Mouse (Mus musculus): Measurements from ENCODE around the gene Nfatc4.

Gene Nfatc4

DNA sequence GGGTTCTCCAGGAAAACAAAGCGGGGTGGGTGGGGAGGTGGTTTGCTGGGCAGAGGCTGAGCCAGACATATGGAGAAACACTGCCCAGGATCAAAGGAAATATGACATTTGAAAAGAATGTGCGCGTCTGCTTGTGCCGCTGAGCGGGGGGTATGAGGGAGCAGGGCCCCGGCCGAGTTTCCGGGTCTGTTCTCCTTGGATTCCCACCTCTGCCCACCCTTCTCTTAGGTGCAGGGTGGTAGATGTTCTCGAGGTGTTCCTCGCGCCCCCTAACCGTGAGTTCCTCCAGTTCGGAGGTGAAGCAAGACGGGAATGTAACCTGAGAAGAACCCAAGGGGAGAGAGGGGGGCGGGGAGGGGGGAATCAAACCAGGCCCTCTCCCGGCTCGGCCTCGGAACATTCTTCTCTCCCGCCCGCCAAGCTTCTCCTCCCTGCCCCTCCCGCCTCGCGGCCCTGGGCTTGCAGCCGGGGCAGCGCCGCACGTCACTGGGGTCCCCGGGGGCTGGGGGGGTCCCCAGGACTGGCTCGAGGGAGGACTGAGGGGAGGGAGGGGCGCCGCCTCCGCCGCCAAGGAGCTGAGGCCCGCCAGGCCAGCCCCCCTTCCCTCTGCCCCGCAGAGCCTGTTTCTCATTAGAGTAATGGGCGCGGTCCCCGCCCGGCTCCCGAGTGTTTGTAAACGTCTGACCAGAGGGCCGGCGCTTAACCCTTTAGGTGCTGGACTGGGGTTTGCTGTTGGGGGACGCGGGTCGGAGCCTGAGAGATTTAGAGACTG lies at the start of gene Nfatc4:
Gene Nfatc4 (plus strand): TSS at position 154 of the 772 bp plus-strand sequence.
- DNase-seq, result peak; percentile 93

- no peak for DNase-seq
These were observed 46.2 kb upstream of the Nfatc4 start for GRCm38 (mm10) chr14:55776711-55777110.

GRCm38 (mm10) chr14:55777176-55777575 lies 45.8 kb upstream of the Nfatc4 start:
- DNase-seq, result no peak

DNA sequence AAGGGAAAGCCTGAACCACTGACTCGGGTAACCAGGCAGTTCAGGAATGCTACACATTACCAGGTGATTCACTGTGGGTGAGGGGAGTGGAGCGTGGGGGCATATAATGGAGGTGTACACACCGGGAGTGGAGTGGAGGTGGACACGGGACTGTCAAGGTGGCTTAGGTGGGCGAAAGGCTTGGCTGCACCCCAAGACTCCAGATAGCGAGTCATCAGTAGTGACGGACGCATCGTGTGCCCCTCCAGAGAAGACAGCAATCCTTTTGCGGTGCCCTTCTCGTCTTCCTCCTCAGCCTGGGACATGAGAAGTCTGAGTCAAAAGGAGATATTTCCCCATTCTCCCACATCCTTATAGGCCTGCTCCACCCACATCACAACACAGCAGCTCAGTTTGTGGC lies 45.1 kb upstream of the Nfatc4 start:
- no peak for DNase-seq

DNA sequence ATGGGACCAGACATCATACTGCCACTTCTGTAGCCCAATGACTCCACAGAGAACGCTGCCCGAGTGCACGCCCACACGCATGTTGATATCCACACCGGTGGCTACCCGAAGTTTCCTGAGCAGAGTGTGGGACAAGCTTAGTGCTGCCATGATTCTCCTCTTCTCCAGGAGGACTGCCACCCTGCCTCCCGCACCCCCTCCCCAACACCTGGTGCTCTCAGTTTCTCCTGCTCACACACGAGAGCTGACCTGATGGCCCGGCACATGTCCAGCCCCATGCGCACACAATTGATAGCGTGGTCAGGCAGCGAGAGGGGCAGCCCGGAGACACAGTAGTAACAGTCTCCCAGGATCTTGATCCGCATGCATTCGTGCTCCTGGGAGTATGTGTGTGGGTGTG lies 44.3 kb upstream of the Nfatc4 start:
- no peak for DNase-seq

GRCm38 (mm10) chr14:55779656-55780055 lies 43.3 kb upstream of the Nfatc4 start:
- no peak for DNase-seq

- no peak for DNase-seq
These were observed 42.2 kb upstream of the Nfatc4 start for GRCm38 (mm10) chr14:55780736-55781135.

DNA sequence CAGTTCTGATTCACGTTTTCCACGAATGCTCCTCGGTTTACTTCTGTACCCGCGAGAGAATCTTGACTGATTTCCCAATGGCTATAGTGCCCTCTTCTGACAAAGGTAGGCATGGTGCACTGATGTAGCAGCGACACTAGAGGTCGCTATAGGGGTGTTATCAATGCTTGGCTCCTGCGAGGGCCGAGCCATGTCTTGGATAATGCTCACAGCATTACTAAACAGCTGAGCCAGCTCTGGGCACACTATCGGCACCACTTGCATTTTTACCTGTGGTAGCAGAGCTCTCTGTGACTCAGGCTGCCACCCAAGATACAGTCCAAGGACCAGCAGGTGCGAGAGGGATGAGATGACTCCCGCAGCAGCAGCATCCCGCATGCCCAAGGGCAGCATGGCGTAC lies 41.6 kb upstream of the Nfatc4 start:
- peak; percentile 84 for DNase-seq

GRCm38 (mm10) chr14:55782361-55782960 lies 40.5 kb upstream of the Nfatc4 start:
- no peak for DNase-seq

DNA sequence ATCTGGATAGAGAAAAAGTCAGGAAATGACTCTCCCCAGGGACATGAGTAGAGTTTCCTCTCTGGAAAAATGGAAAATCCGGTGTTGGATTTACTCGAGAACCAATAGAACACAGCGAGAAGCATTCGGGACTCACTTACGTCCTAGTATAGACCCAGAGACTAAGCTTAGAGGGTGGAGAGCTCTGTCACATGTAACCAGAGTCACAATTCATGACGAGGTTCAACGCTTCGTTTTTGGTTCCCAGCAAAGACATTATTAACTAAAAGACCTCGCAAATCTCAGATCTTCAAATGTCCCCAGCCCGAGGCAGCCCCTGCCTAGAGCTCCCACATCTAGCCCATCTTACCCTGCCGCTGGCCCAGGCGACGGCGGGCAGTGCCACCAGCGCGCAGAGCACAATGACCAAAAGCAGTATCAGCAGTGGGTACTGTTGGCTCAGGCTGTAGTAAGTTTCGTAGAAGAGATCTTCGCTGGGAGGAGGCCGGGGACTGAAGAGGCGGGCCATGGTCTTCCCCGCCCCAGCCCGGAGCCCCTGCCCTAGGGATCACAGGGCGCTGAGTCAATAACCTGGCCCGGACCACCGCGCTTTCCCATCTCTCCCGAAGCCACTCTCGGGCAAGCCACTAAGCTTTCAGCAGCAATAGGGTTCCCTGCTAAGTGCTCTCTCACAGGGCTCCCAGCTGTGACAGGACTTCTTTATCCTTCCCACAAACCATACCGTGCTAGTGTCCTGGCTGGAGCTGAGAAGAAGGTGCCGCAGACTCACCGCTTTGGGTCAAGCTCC lies 39.6 kb upstream of the Nfatc4 start:
- DNase-seq, result no peak

- DNase-seq, result no peak
These were observed 39.0 kb upstream of the Nfatc4 start, which contains the start of gene Adcy4 for GRCm38 (mm10) chr14:55783958-55784235. Gene Adcy4, minus strand, starts transcription at chr14:55784095.

GRCm38 (mm10) chr14:55785195-55785594 lies 37.7 kb upstream of the Nfatc4 start:
- DNase-seq, result peak; percentile 44

GRCm38 (mm10) chr14:55787731-55788130 lies 35.2 kb upstream of the Nfatc4 start:
- DNase-seq, result no peak

- peak; percentile 30 for DNase-seq
These were observed 34.5 kb upstream of the Nfatc4 start, which contains the start of gene Ripk3 for GRCm38 (mm10) chr14:55788256-55789050. Gene Ripk3, minus strand, starts transcription at chr14:55788865.

DNA sequence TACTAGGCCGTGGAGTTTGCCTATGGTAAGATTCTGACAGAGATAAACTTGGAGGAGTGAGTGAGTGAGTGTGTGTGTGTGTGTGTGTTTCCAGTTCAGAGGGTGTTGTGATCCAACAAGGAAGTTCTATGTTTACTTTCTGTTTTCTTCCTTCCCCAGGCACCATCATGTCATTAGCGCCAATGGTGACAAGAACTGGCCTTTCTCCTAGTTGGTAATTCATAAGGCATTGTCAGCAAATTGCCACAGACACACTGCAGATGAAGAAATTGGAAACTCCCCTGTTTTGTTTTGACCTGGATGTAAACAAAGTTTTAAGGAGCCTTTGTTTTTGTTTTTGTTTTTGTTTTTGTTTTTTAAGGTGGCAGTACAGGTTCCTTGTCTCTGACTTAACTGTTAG lies 29.5 kb upstream of the Nfatc4 start:
- DNase-seq, result no peak

DNA sequence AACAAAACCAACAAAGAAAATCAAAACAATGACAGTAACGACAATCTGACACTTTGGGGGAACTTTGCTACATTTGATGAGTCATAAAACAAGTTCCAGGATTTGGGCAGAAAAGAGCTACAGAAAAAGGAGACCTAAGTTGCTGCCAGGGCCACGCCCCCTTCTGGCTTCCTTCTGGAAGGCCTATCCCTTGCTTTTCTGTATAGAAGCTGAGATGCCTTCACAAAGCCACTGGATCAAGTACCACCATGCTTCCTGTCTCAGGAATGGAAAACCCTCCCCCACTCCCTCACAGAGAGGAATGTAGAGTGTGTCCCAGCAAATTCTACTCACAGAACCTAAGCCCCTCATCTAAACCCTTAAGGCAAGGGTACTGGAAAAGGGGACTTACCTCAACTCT lies 29.0 kb upstream of the Nfatc4 start:
- DNase-seq, result no peak

DNA sequence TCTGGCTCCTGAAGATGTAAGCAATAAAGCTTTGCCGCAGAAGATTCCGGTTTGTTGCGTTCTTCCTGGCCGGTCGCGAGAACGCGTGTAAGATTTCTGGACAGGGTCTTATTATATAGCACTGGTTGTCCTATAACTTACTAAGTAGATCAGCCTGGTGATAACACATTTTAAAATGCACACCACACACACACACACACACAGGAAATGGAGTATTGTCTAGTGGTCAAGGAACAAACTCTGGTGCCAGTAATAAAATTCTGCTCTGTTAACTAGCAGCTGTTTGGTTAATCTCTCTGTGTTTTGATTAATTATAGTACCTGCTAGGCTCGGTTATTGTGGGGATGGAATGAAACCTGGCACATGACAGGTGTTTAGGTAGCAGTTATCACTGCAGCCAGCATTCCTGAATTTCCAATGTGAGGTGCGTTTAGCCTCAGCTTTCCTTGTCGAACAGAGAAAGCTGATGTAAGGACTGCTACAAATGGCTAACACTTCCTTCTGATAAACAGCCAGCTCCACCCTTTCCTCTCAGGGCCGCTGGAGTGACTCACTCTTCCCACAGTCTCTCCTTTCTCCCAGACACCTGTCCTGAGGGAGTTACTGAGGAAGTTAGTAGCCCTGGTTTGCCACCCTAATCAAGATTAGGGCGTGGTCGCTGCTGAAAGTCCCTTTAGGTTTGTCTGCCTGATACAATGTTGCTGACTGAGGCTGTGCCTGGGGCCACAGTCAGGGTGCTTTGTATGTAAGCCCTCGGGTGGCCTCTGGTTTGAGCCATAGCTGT lies 27.4 kb upstream of the Nfatc4 start:
- DNase-seq, result no peak

GRCm38 (mm10) chr14:55814885-55815284 lies 8.1 kb upstream of the Nfatc4 start:
- DNase-seq, result peak; percentile 88

- peak; percentile 63 for DNase-seq
These were observed 7.6 kb upstream of the Nfatc4 start for GRCm38 (mm10) chr14:55815310-55815751.

DNA sequence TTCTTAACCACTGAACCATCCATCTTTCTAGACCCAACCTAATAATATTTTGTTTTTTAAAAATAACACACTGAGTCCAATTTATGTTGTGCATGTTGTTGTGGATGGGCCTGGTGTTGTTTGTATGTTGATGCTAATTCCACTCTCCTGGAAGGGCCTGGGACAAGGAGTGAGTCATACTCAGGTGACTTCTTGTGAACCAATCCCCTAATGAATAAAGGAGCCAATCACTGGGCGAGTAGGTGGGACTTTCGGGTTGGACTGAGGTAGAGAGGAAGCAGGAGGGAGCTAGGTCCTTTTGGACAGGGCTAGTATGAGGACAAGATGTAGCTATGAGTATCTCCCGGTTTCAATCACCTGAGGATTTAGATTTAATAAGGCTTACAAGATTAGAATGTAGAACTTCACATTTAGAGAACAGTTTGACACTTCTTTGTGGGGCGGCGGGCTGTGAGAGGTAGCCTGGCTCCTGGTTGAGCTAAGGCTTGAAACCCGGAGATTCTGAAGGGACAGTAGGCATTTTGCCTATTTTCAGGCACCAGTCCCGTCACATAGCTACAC lies 3.0 kb upstream of the Nfatc4 start:
- no peak for DNase-seq

DNA sequence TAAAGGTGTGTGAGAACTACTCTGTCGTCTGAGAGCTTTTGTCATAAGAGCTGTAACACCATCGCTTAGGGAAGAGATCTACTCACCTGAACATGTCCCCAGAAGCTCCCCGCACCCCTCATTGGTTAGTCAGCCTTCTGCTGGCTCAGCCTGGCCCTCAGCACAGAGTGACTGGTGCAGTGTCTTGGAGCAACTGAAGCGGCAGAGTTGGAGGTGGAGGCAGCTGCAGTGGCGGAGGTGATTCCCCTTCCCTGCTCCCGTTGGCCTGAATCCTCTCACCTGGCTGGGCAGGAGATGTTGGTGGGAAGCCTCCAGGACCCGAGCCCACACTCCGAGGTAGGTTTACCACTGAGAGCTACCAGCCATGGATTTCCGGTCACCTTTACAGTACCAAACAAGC lies 2.4 kb upstream of the Nfatc4 start:
- no peak for DNase-seq

All from retina, postnatal 1 day (tissue).